Mouse (Mus musculus) erythroblast, embryonic 14.5 days (primary cell): ENCODE measurements around the gene Hltf. TPM values are rescaled to one million over a fixed set of nuclear protein-coding genes. Genes with fewer than 3 reads are reported as not detected.

ENCODE experiments used
- H3K27me3 ChIP-seq: 2 replicates; pipeline ENCODE4 v1.6.1; 2012; ENCODE audit warnings: inconsistent platforms; ENCODE audit not compliant: control insufficient read depth
- H3K36me3 ChIP-seq: 2 replicates; pipeline ENCODE4 v1.6.1; 2012; ENCODE audit warnings: mild to moderate bottlenecking, inconsistent platforms; ENCODE audit not compliant: control insufficient read depth
- H3K4me1 ChIP-seq: 2 replicates; pipeline ENCODE4 v1.6.1; 2012; ENCODE audit warnings: inconsistent platforms; ENCODE audit not compliant: control insufficient read depth
- H3K4me3 ChIP-seq: replicated peaks from 2 replicates; pipeline ENCODE3; 2012; ENCODE audit warnings: moderate library complexity, mild to moderate bottlenecking, inconsistent platforms
- H3K9me3 ChIP-seq: 2 replicates; pipeline ENCODE4 v1.6.1; 2012; ENCODE audit warnings: low read length, inconsistent platforms, mixed read lengths; ENCODE audit not compliant: control insufficient read depth
- GATA1 ChIP-seq: IDR thresholded peaks from 2 replicates; pipeline ENCODE4 v1.6.1; 2012; ENCODE audit warnings: low read length, inconsistent platforms, mixed read lengths
- TAL1 ChIP-seq: IDR thresholded peaks from 3 replicates; pipeline ENCODE4 v1.6.1; 2012; ENCODE audit warnings: low read length, inconsistent platforms, mixed read lengths
- polyA plus RNA-seq: library from polyadenylated mRNA; stranded (reverse); fragments of >175 nt; gene quantifications from 2 replicates; pipeline ENCODE4 v1.2.3, GENCODE M21; 2012

Gene Hltf
- polyA plus RNA-seq, 1 experiment, result 0.17 TPM

DNA sequence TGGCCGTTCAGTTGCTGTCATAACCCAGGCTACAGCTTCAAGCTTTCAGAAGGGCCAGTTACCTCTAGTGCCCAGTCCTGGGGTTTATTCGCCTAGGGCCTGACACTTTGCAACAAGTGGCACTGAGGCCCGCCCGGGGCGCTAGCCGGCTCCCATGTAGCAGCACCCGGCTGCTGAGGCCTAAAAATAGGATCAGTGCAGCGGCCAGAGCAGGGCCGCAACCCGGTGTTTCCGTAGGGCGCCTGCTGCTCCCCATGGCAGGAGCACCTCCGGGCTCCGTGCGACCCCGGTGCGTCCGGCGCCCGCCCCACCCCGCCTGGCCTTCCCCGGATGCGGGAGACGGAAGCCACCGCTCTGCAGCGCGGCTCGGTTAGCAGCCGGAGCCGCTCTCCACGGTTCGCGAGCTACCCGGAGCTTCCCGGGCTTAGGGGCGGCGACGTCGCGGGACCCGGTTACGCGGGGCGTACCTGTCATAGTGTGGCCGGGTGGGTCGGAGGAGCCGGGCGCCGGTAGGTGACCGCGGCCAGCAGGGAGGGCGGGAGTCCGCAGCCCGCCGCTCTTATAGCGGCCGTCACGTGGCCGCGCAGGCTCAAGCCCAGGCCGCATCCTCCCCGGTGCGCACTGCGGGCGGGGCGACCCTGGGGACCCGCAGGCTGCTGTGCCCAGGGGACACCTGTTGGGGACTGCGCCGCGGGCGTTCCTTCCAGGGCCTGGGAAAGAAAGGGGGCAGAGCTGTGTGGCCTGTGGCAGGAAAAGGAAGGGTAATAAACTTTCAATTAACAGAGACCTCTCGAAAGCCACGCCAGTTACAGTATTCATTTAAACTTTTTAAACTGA lies 97.1 kb downstream of the Hltf start, which contains the start of gene Gyg:
Gene Gyg (minus strand): TSS at position 787 of the 837 bp plus-strand sequence.
- Histone ChIP-seq H3K27me3 (no peaks in the 10 kb centered on the region), H3K4me3 (peak within 1 kb of the TSS; percentile 67), H3K9me3 (no peaks in the 10 kb centered on the region), H3K36me3 (peaks cover 4% of the 10 kb centered on the region; the same call in 1 of the 2 replicates), H3K4me1 (peaks cover 9% of the 10 kb centered on the region)
- TF ChIP-seq GATA1 (no peak), TAL1 (no peak)

DNA sequence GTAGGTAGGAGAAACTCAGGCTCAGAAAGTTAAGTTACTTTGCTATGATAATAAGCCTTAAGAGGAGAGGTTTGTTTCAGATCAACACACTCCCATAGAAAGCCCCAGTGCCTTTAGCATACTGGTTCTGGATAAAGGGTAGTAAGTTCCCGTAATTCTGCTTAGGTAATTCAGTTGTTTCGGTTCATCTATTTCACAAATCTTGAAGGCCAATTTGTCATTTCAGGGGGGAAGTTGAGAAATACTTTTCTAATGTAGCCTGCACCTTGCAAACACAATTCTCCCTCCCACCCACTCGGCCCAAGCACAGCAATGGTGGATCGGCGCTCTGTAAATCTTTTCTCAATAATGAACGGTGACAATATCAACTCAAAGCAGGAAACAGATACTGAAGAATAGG lies 97.9 kb downstream of the Hltf start:
- peaks cover 3% of the 10 kb centered on the region; the same call in 1 of the 2 replicates for H3K36me3 ChIP-seq
- no peaks in the 10 kb centered on the region for H3K9me3 ChIP-seq
- H3K4me3 ChIP-seq, result peak overlapping the region; percentile 67
- H3K27me3 ChIP-seq, result no peaks in the 10 kb centered on the region
- H3K4me1 ChIP-seq, result peaks cover 9% of the 10 kb centered on the region
- TF ChIP-seq TAL1 (no peak), GATA1 (no peak)

GRCm38 (mm10) chr3:20167487-20167886 lies 109.9 kb downstream of the Hltf start:
- Histone ChIP-seq H3K27me3 (no peaks in the 10 kb centered on the region), H3K36me3 (no peaks in the 10 kb centered on the region)

More at GRCm38 (mm10) chr3:20167487-20167886, 109.9 kb downstream of the Hltf start:
- H3K4me3 ChIP-seq, result no peak overlapping the region
- H3K9me3 ChIP-seq, result 0 out of 2 replicates have a peak, but pooled peaks cover 1% of the 10 kb centered on the region
- TF ChIP-seq GATA1, result no peak
- no peak for TF ChIP-seq TAL1
- no peaks in the 10 kb centered on the region for H3K4me1 ChIP-seq

Other genes with a start within 250 kb of the Hltf start
- not detected in 2 replicates for gene Cp, start 100.8 kb upstream of the Hltf start, polyA plus RNA-seq
- 0.10 and 0.18 TPM in 2 replicates for gene Hps3, start 22.5 kb upstream of the Hltf start, polyA plus RNA-seq
- 0.10 and 0.16 TPM in 2 replicates for gene Gyg, start 97.5 kb downstream of the Hltf start, polyA plus RNA-seq
- 0.03 and 0.24 TPM in 2 replicates for gene Cpa3, start 184.4 kb downstream of the Hltf start, polyA plus RNA-seq
- gene Cpb1, start 217.9 kb downstream of the Hltf start, polyA plus RNA-seq, result not detected in 2 replicates